ENCODE assay signal across 8 mouse cellular contexts in the genomic region with DNA sequence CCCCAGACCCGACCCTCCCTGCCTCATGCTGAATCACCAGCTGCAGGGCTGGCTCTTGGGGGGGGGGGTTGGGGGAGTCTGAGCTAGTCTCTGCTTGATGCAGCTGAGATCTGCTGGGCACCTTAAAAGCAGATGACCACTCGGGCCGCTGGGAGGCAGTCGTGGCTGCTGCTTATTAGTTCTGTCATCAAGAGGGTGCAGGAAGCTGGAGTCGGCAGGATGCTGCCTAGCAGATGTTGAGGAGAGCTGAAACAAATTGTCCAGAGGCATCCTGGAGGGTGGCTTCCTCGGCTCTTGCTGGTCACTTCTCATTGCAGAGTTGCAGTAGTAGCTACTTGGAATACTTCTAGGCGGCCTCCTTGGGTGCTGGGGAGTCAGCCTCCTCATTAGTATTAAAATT. TPM values are rescaled to one million over a fixed set of nuclear protein-coding genes. Genes with fewer than 3 reads are reported as not detected.
DNase-seq lines count a peak whose midpoint lies in the region; ATAC-seq lines count a peak whose summit lies in the region.

No protein-coding gene starts in this region.

- no peaks in the 10 kb centered on the region for H3K36me3 ChIP-seq in hindbrain, embryonic 12.5 days

- H3K27me3 ChIP-seq in hindbrain, embryonic 12.5 days, result peaks cover 18% of the 10 kb centered on the region

- H3K4me1 ChIP-seq in hindbrain, embryonic 12.5 days, result peaks cover 14% of the 10 kb centered on the region

- intact Hi-C loops in heart, postnatal 36 days (cut with DNase I), result loop anchor here (1.0 to 2.0 kb wide), 2 partner anchors 63 to 114 kb away; no protein-coding TSS in a partner anchor

- ATAC-seq in CD4-positive, CD25-positive, alpha-beta regulatory T cell, adult 4 months, result peak; percentile 78
- ATAC-seq in hindbrain, embryonic 12.5 days (ENCODE audit: low FRiP score), result no peak

- no peak overlapping the region for H3K4me2 ChIP-seq in hindbrain, embryonic 12.5 days (replicated peaks)

- no peak overlapping the region for H3K27ac ChIP-seq in hindbrain, embryonic 12.5 days

- H3K4me3 ChIP-seq in hindbrain, embryonic 12.5 days, result no peak overlapping the region

- no peak overlapping the region for H3K9ac ChIP-seq in hindbrain, embryonic 12.5 days

- H3K9me3 ChIP-seq in hindbrain, embryonic 12.5 days (replicated peaks), result no peaks in the 10 kb centered on the region

- peak; percentile 44 for DNase-seq in layer of hippocampus, adult 9-11 months
- no peak for DNase-seq in layer of hippocampus, adult 9-10 months (ENCODE audit: low spot score)
- peak; percentile 69 for DNase-seq in adrenal gland, adult 2 months
- DNase-seq in heart, postnatal 36 days, result peak; percentile 29 to 37
- DNase-seq in lung, postnatal 25 days (ENCODE audit: low spot score), result peak; percentile 46
- DNase-seq in urinary bladder, postnatal 25 days (ENCODE audit: low spot score), result no peak

- WGBS in hindbrain, embryonic 12.5 days, result 29% methylated on average over 7 of the region's 7 CpGs

RNA-seq across cellular contexts. Expression of gene Mchr1, which starts 4.0 kb away (rescaled TPM):
- not detected for polyA plus RNA-seq in CD4-positive, CD25-positive, alpha-beta regulatory T cell, adult 4 months (2017; shearing (Covaris generic))
- total RNA-seq in adrenal gland, adult 2 months (2021), result under 1 TPM; 0.17 to 0.55 TPM
- 0.45 and 0.86 TPM in 2 replicates for polyA plus RNA-seq in adrenal gland, adult 2 months (2012; rRNA removed)
- not detected for total RNA-seq in heart, postnatal 36 days (2021)
- 0.74 and 1.2 TPM in 2 replicates for polyA plus RNA-seq in hindbrain, embryonic 12.5 days (2016; fragmentation: Nextera tagmentation; extraction: Ambion mirVana)

RNA-seq across cellular contexts. Expression of gene Mrtfa, which starts 48.7 kb away (rescaled TPM):
- 10 to 100 TPM; 41.0 to 78.2 TPM for polyA plus RNA-seq in CD4-positive, CD25-positive, alpha-beta regulatory T cell, adult 4 months (2017; shearing (Covaris generic))
- 10 to 100 TPM; 27.3 to 30.0 TPM for total RNA-seq in adrenal gland, adult 2 months (2021)
- polyA plus RNA-seq in adrenal gland, adult 2 months (2012; rRNA removed), result 33.0 and 39.6 TPM in 2 replicates
- 10 to 100 TPM in 1 of 2 experiments, 1 to 10 TPM in 1; 8.0 to 11.1 TPM for total RNA-seq in heart, postnatal 36 days (2021)
- 29.8 and 30.6 TPM in 2 replicates for polyA plus RNA-seq in hindbrain, embryonic 12.5 days (2016; fragmentation: Nextera tagmentation; extraction: Ambion mirVana)

Comparison
In these comparisons a context has a peak if more than half of its experiments do, and no peak if none do; other contexts are left out.
1. DNase-seq: peak in layer of hippocampus, adult 9-11 months (single experiment), adrenal gland, adult 2 months (single experiment), heart, postnatal 36 days (2 of 2) and lung, postnatal 25 days (single experiment); none in layer of hippocampus, adult 9-10 months (single experiment) and urinary bladder, postnatal 25 days (single experiment).